Mouse (Mus musculus) intestine, embryonic 14.5 days (tissue): ENCODE results near the gene Cradd. TPM values are rescaled to one million over a fixed set of nuclear protein-coding genes. Genes with fewer than 3 reads are reported as not detected.

ENCODE experiments used
- ATAC-seq: fragments of 200-750 bp; cut with Nextera tagmentation; replicated peaks from 2 replicates; pipeline ENCODE4 v1.8.0; 2017; ENCODE audit warnings: low read depth, moderate number of reproducible peaks, moderate TSS enrichment, moderate library complexity; ENCODE audit not compliant: low FRiP score, low TSS enrichment
- DNase-seq: peaks from one replicate; pipeline ENCODE4 v3.0.0-alpha.2; 2018; ENCODE audit warnings: low spot score
- H3K27ac ChIP-seq: fragments of 300-500 bp; sonication (generic); 2 replicates; pipeline ENCODE4 v1.5.1; 2014; ENCODE audit warnings: low read depth, mild to moderate bottlenecking, control low read depth
- H3K27me3 ChIP-seq: fragments of 300-500 bp; sonication (generic); replicated peaks from 2 replicates; pipeline ENCODE4 v1.6.1; 2014; ENCODE audit warnings: low read length, control low read depth; ENCODE audit not compliant: control insufficient read depth, insufficient read depth
- H3K36me3 ChIP-seq: fragments of 300-500 bp; sonication (generic); 2 replicates; pipeline ENCODE4 v1.6.1; 2014; ENCODE audit warnings: low read length, control low read depth; ENCODE audit not compliant: control insufficient read depth, insufficient read depth
- H3K4me1 ChIP-seq: fragments of 300-500 bp; sonication (generic); replicated peaks from 2 replicates; pipeline ENCODE4 v1.6.1; 2014; ENCODE audit warnings: low read length, control low read depth, mixed read lengths; ENCODE audit not compliant: control insufficient read depth, insufficient read depth
- H3K4me2 ChIP-seq: fragments of 300-500 bp; sonication (generic); 2 replicates; pipeline ENCODE4 v1.6.1; 2014; ENCODE audit warnings: low read length
- H3K4me3 ChIP-seq: fragments of 300-500 bp; sonication (generic); 2 replicates; pipeline ENCODE4 v1.5.1; 2014; ENCODE audit warnings: low read depth, low read length, control low read depth, mixed read lengths
- H3K9ac ChIP-seq: fragments of 300-500 bp; sonication (generic); 2 replicates; pipeline ENCODE4 v1.6.1; 2014; ENCODE audit warnings: mild to moderate bottlenecking, low read length
- H3K9me3 ChIP-seq: fragments of 300-500 bp; sonication (generic); 2 replicates; pipeline ENCODE4 v1.6.1; 2016; ENCODE audit warnings: low read length, control low read depth; ENCODE audit not compliant: control insufficient read depth
- WGBS: fragments of 180-500 bp; shearing (Covaris S2); extraction: QIAGEN DNeasy Blood & Tissue Kit; methylation state at CpG from one replicate; pipeline ENCODE4 v1.1.7; 2014; 5-methylcytosine and 5-hydroxymethylcytosine counted together
- polyA plus RNA-seq: library from polyadenylated mRNA; unstranded; fragments of >200 nt; fragmentation: Nextera tagmentation; extraction: Ambion mirVana; gene quantifications from 2 replicates; pipeline ENCODE4 v1.2.1, GENCODE M21; 2014

Cradd gene
- polyA plus RNA-seq, 1 experiment from 2014 or later = 13.6 TPM

DNA sequence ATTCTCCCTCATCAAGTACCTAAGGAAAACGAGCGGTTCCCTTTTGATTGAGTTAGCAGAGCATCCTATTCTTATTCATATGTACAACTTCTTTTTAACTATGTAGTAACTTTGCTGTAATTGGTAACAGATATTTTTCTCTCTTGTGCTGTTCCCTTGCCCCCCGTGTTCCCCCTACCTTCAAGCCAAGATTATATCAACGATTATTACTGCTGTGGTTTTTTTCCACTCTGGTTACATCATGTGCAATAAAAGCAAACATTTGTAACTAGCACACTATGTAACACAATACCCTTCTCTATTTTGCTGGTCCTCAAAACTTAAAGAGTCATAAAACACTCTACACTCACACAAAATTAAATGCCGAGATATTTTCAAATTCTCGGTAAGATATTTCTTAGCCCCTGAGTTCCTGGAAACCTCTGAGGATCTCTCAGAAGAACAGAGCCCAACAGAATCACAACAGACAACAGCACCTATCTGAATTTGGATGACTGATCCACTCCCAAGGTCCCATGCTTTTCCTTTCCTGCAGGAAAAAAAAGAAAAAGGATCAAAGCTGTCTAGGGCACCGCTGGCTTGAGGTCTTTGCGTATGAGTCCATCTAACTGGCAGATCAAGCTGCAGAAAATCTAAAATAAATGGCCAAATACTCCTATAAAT, 68.8 kb downstream of the Cradd start:
- Histone ChIP-seq H3K4me3 (no peak overlapping the region), H3K9ac (no peak overlapping the region), H3K4me2 (no peak overlapping the region), H3K4me1 (peaks cover 12% of the 10 kb centered on the region), H3K27ac (no peak overlapping the region), H3K9me3 (no peaks in the 10 kb centered on the region), H3K27me3 (no peaks in the 10 kb centered on the region), H3K36me3 (no peaks in the 10 kb centered on the region)
- ATAC-seq = no peak
- WGBS = 79% methylated on average over 8 of the region's 8 CpGs
- DNase-seq = no peak

DNA sequence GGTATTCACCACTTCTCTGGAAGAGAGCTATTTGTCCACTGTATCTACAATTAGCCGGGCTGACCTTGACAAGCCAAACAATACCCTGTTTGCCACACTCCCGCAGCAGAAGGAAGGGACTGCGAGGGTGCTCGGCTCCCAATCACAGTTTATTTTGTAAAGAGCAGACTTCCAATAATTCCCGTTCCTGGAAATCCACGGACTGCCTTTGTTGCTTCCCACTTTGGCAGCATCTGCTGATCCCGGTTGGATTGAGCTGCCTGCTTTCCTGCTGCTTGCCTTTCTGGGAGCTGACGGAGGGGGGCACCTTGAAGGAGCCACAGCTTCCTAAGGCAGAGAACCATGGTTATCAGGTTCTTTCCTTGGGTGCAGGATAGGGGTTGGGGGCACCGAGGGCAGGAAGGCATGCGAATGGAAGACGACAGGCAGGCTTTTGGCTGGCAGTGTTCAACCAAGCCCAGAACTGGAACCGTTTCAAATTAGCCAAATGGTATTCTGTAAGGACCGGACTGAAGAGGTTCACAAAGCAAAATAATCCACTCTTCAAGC, 69.4 kb downstream of the Cradd start:
- Histone ChIP-seq H3K4me3 (no peak overlapping the region), H3K9me3 (no peaks in the 10 kb centered on the region), H3K4me2 (no peak overlapping the region; the same call in 1 of the 2 replicates), H3K4me1 (peaks cover 12% of the 10 kb centered on the region), H3K36me3 (no peaks in the 10 kb centered on the region), H3K27ac (no peak overlapping the region), H3K9ac (no peak overlapping the region), H3K27me3 (no peaks in the 10 kb centered on the region)
- DNase-seq (no peak), ATAC-seq (no peak)
- 47% methylated on average over 13 of the region's 13 CpGs for WGBS

DNA sequence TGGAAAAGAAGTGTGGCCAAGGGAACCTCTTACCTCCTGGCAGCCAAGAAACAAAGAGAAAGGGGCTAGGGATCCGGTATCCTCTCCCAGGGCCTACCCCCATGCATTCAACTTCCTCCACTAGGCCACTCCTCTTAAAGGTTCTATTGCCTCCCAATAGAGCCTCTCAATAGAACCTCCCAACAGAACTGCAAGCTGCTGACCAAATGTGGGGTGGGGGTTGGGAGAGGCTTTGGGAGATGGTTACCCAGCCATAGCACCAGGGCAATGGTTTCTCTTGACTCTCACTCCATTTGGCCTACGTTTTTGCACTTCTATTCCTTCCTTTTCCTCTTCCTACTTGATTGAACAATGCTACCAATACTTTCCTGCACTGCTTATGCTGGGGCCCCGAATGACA, 69.9 kb downstream of the Cradd start:
- Histone ChIP-seq H3K27ac (no peak overlapping the region), H3K4me3 (no peak overlapping the region), H3K4me1 (peaks cover 12% of the 10 kb centered on the region), H3K4me2 (no peak overlapping the region; the same call in 1 of the 2 replicates), H3K27me3 (no peaks in the 10 kb centered on the region), H3K9ac (no peak overlapping the region), H3K36me3 (no peaks in the 10 kb centered on the region), H3K9me3 (no peaks in the 10 kb centered on the region)
- ATAC-seq = no peak
- DNase-seq = no peak
- WGBS = 67% methylated on average over 3 of the region's 3 CpGs

DNA sequence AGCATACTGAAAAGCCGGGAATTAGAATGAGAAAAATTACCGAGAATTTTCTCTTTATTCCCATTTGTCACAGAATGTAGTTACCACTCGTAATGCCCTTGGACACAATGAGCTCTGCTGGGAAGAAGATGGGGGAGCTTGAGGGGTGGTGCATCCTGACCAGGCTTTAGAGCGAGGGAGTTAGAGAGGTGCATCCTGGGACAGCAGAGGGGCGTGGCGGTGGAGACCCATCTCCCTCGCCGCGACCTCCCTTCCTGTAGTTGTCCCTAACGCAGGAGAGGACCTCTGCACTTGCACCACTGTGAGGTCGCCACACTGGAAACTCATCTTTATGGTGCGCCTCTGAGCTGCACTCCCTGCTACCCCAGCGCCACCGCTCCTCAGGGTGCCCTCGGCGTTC, 72.3 kb downstream of the Cradd start:
- peaks cover 15% of the 10 kb centered on the region for H3K4me1 ChIP-seq
- no peaks in the 10 kb centered on the region for H3K36me3 ChIP-seq
- WGBS = 76% methylated on average over 16 of the region's 16 CpGs
- H3K27me3 ChIP-seq = no peaks in the 10 kb centered on the region
- no peak overlapping the region for H3K4me3 ChIP-seq
- no peak overlapping the region for H3K4me2 ChIP-seq
- DNase-seq = no peak
- H3K27ac ChIP-seq = no peak overlapping the region
- ATAC-seq = no peak
- H3K9ac ChIP-seq = no peak overlapping the region
- H3K9me3 ChIP-seq = no peaks in the 10 kb centered on the region

DNA sequence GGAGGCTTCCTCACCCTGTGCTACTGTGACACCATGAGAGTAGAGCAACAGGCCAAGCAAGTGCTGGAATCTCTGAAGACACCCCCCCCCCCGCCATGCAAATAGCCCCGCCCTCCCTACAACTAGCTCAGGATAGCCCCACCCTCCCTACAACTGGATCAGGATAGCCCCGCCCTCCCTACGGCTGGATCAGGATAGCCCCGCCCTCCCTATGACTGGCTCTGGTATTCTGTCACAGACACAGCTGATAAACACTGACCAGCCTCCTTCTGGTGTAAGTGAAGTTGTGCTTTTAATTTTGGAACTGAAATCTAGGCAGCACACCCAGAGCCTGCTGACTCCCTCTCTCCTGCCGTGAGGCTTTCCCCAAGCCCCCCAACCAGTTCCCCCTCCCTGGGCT, 75.6 kb downstream of the Cradd start:
- H3K4me2 ChIP-seq = no peak overlapping the region
- ATAC-seq (no peak), DNase-seq (no peak)
- H3K9ac ChIP-seq = no peak overlapping the region
- H3K27me3 ChIP-seq = no peaks in the 10 kb centered on the region
- H3K36me3 ChIP-seq = no peaks in the 10 kb centered on the region
- H3K4me3 ChIP-seq = no peak overlapping the region
- no peaks in the 10 kb centered on the region for H3K9me3 ChIP-seq
- 33% methylated on average over 6 of the region's 6 CpGs for WGBS
- H3K27ac ChIP-seq = no peak overlapping the region
- peaks cover 3% of the 10 kb centered on the region; the same call in 1 of the 2 replicates for H3K4me1 ChIP-seq

DNA sequence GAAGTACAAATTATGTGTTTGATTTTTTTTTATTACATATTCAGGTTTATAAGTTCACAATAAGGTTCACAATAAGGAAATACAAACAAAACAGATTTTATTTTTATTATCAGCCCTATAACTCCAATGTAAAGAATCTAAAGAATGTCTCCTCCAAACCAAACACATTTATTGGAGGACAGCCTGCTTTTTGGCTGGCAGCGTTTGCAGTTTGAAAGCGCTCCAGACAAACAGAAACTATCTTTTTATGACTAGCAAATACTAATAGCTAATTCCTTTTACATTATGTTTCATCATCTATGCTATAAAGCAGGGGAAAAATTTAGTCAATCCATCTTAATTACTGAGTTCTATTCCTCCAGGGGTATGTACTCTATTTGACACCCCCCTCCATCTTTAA, 77.2 kb downstream of the Cradd start:
- Histone ChIP-seq H3K4me1 (peaks cover 3% of the 10 kb centered on the region; the same call in 1 of the 2 replicates), H3K4me3 (no peak overlapping the region), H3K27ac (no peak overlapping the region), H3K9ac (no peak overlapping the region), H3K9me3 (no peaks in the 10 kb centered on the region), H3K27me3 (no peaks in the 10 kb centered on the region), H3K4me2 (no peak overlapping the region), H3K36me3 (no peaks in the 10 kb centered on the region)
- ATAC-seq (no peak), DNase-seq (no peak)
- WGBS = 33% methylated on average over 2 of the region's 2 CpGs

DNA sequence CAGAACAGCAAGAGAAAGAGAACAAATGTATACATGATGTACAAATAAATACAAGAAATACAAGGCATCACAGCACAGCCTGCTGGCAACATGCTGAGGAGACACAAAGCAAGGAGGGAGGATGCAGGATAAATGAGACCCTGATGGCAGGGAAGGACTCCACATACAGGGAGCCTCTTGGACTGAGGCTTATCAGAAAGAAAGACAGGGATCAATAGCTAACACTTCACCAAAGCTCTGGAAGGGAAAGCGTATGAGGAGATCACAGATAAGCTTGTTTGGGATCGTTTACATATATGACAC, 78.3 kb downstream of the Cradd start:
- Histone ChIP-seq H3K27me3 (no peaks in the 10 kb centered on the region), H3K4me2 (no peak overlapping the region), H3K36me3 (no peaks in the 10 kb centered on the region), H3K9me3 (no peaks in the 10 kb centered on the region), H3K4me3 (no peak overlapping the region), H3K9ac (no peak overlapping the region), H3K27ac (no peak overlapping the region), H3K4me1 (peaks cover 3% of the 10 kb centered on the region; the same call in 1 of the 2 replicates)
- no peak for ATAC-seq
- DNase-seq = no peak
- WGBS = 69% methylated on average over 2 of the region's 2 CpGs

DNA sequence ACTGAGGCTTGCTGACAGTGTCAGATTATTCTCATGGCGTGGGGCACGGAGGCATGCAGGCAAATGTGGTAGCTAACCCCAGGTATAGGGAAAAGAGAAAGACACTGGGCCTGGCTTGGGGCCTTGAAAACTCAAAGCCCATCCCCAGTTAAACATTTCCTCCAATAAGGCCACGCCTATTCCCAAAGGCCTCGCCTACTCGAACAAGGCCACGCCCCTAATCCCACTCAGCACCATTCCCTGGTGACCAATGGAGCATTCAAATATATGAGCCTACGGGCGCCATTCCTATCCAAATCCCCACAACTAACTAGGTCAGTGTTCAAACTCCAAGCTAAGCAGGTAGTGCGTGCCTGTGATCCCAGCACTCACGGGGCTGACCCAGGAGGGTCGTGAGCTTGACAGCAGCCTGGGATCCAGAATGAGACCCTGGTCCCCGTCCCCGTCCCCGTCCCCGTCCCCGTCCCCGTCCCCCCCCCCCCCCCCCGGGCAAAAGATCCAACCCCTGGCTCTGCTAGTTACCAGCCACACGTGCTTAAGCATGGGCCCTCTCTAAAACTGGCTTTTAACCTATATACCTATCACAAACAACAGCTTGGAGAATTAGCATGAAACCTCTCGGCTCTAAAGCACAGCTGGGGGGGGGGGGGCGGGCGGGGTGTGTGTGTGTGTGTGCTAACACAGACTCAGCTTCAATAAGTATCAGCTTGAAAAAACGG, 78.8 kb downstream of the Cradd start:
- H3K4me2 ChIP-seq = no peak overlapping the region
- H3K9ac ChIP-seq = no peak overlapping the region
- H3K9me3 ChIP-seq = no peaks in the 10 kb centered on the region
- H3K4me3 ChIP-seq = no peak overlapping the region
- 56% methylated on average over 17 of the region's 23 CpGs for WGBS
- ATAC-seq (no peak), DNase-seq (no peak)
- H3K27ac ChIP-seq = no peak overlapping the region
- H3K36me3 ChIP-seq = no peaks in the 10 kb centered on the region
- no peaks in the 10 kb centered on the region for H3K27me3 ChIP-seq
- H3K4me1 ChIP-seq = peaks cover 3% of the 10 kb centered on the region; the same call in 1 of the 2 replicates
